Mouse (Mus musculus): Measurements from ENCODE around the gene Myl6b. TPM values are rescaled to one million over a fixed set of nuclear protein-coding genes. Genes with fewer than 3 reads are reported as not detected.

The Myl6b gene
- total and polyA plus RNA-seq, 3 experiments = 0.39 to 3.9 (median 2.5) TPM

DNA sequence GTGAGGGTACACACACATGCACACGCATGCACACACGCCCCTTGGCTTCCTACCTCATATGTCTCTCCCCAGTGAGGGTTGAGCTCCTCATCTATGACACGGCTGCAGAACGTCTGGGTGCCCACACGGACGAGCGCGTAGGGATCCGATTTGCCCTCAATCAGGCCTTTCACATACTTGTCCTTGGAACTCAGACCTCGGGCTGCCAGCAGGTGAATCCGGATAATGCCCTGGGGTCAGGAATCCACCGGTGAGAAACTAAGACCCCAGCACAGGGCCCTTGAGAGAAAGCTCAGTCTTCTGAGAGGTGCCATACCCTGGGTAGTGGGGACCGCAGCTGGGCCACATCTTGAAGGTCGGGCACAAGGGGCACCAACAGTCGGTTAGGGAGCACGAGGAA is 22.1 kb upstream of the Myl6b start:
- H3K36me3 ChIP-seq (replicated peaks in 1 of 2; ENCODE audit: control insufficient read depth in 1 of 2, insufficient read depth in 1 of 2, low read length in 1 of 2) = peaks cover 62 to 70% of the 10 kb centered on the region in 2 experiments

DNA sequence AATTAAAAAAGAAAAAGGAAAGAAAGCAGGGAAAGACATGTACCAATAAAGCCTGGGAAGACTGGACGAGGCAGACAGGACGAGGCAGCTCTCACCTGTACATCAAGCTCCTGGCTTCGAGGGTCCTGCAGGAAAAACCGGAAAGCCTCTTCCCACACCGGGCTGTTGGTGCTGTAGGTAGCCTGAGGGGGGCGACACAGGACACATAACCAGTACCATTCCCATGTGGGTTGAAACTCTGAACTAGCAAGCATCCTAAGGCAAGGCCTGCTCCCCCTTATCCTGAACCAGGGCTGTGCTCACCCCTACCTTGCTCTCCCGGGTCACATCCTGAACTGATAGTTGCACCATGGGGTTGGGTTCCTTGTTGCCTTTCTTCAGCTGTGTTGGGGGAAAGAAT is 20.3 kb upstream of the Myl6b start:
- Histone ChIP-seq H3K4me2 (ENCODE audit: insufficient read depth, low read depth, poor library complexity, severe bottlenecking) (no peak overlapping the region), H3K27me3 (replicated peaks) (no peaks in the 10 kb centered on the region), H3K36me3 (replicated peaks in 1 of 2; ENCODE audit: control insufficient read depth in 1 of 2, insufficient read depth in 1 of 2, low read length in 1 of 2) (peaks cover 72 to 82% of the 10 kb centered on the region in 2 experiments), H3K79me2 (replicated peaks; ENCODE audit: control insufficient read depth, extremely low read depth, insufficient read depth, poor library complexity, severe bottlenecking) (no peaks in the 10 kb centered on the region), H3K9ac (ENCODE audit: insufficient read depth, low read depth) (no peak overlapping the region), H3K27ac (ENCODE audit: insufficient read depth, low read depth) (no peak overlapping the region), H3K4me3 (replicated peaks in 1 of 3; ENCODE audit: low read depth in 2 of 3, low read length in 2 of 3, poor library complexity in 1 of 3) (no peak overlapping the region), H3K4me1 (ENCODE audit: control insufficient read depth in 1 of 2, insufficient read depth in 2 of 2) (no peaks in the 10 kb centered on the region), H3K9me3 (replicated peaks; ENCODE audit: low read length) (no peaks in the 10 kb centered on the region)
- in situ Hi-C loops (cut with MboI; ENCODE audit: low pct_ligation_motif_present, low pct_unique_long_range_greater_than_20kb, low sequenced_read_pairs) = no loop called here
- peak; percentile 31 for DNase-seq (ENCODE audit: extremely low read depth)
- dilution Hi-C loops (cut with MboI; ENCODE audit: extremely low pct_ligation_motif_present, extremely low pct_unique_long_range_greater_than_20kb, low sequenced_read_pairs) = no loop called here
- TF ChIP-seq BHLHE40 (IDR thresholded peaks at IDR 0.05; ENCODE audit: low read depth, low read length) (no peak), CHD2 (IDR thresholded peaks at IDR 0.05; ENCODE audit: low read length) (no peak), ZKSCAN1 (IDR thresholded peaks at IDR 0.05; ENCODE audit: borderline replicate concordance, low read depth, low read length) (no peak), TBP (conservative IDR thresholded peaks at IDR 0.05; ENCODE audit: low read depth, low read length) (no peak), UBTF (IDR thresholded peaks at IDR 0.05; ENCODE audit: low read depth, low read length) (no peak), MAX (IDR thresholded peaks at IDR 0.05; ENCODE audit: low read length) (0 out of 2 replicates have a peak, but pooled peaks have one; percentile 18), ZC3H11A (IDR thresholded peaks at IDR 0.05; ENCODE audit: low read depth, low read length) (no peak), KAT2A (IDR thresholded peaks at IDR 0.05; ENCODE audit: insufficient replicate concordance, low read length) (no peak), SMC3 (IDR thresholded peaks at IDR 0.05; ENCODE audit: low read depth, low read length) (peak; percentile 59), ZNF384 (IDR thresholded peaks at IDR 0.05; ENCODE audit: low read depth, low read length) (no peak), NRF1 (IDR thresholded peaks at IDR 0.05; ENCODE audit: low read depth, low read length) (no peak), JUN (IDR thresholded peaks at IDR 0.05; ENCODE audit: insufficient read depth, low read depth, low read length) (no peak), USF2 (conservative IDR thresholded peaks at IDR 0.05; ENCODE audit: low read depth, low read length) (no peak), USF1 (IDR thresholded peaks at IDR 0.05; ENCODE audit: low read depth, low read length) (no peak), CTCF (conservative IDR thresholded peaks at IDR 0.05 in 1 of 2, IDR thresholded peaks at IDR 0.05 in 1 of 2; ENCODE audit: low read depth in 2 of 2, low read length in 2 of 2) (peak; percentile 13 to 71; a peak in 2 of 4 replicates), MYC (IDR thresholded peaks at IDR 0.05; ENCODE audit: low read depth, low read length) (peak; percentile 27; the same call in 1 of the 2 replicates), ETS1 (conservative IDR thresholded peaks at IDR 0.05; ENCODE audit: low read depth, low read length) (no peak), NELFE (IDR thresholded peaks at IDR 0.05; ENCODE audit: low read depth, low read length) (no peak), HCFC1 (IDR thresholded peaks at IDR 0.05; ENCODE audit: low read depth, low read length) (no peak), ELF1 (IDR thresholded peaks at IDR 0.05; ENCODE audit: low read depth, low read length) (no peak), MAZ (IDR thresholded peaks at IDR 0.05; ENCODE audit: low read depth, low read length) (no peak), TCF12 (IDR thresholded peaks at IDR 0.05; ENCODE audit: low read depth, low read length) (no peak), RAD21 (IDR thresholded peaks at IDR 0.05; ENCODE audit: low read depth, low read length) (peak; percentile 61), JUND (conservative IDR thresholded peaks at IDR 0.05; ENCODE audit: low read depth, low read length) (no peak), POLR2AphosphoS2 (IDR thresholded peaks at IDR 0.05; ENCODE audit: low read depth, low read length) (no peak), E2F4 (IDR thresholded peaks at IDR 0.05; ENCODE audit: insufficient replicate concordance, low read depth, low read length) (no peak), ZMIZ1 (IDR thresholded peaks at IDR 0.05; ENCODE audit: low read depth, low read length) (no peak), RCOR1 (conservative IDR thresholded peaks at IDR 0.05; ENCODE audit: low read depth, low read length) (no peak), POLR2A (IDR thresholded peaks at IDR 0.05; ENCODE audit: low read depth, low read length) (no peak), CHD1 (IDR thresholded peaks at IDR 0.05; ENCODE audit: low read depth, low read length) (no peak)

More for the DNA sequence above, 22.1 kb upstream of the Myl6b start:
- Histone ChIP-seq H3K4me2 (ENCODE audit: insufficient read depth, low read depth, poor library complexity, severe bottlenecking) (no peak overlapping the region), H3K27me3 (replicated peaks) (no peaks in the 10 kb centered on the region), H3K27ac (ENCODE audit: insufficient read depth, low read depth) (no peak overlapping the region), H3K4me1 (ENCODE audit: control insufficient read depth in 1 of 2, insufficient read depth in 2 of 2) (peaks cover 0 to 9% of the 10 kb centered on the region in 2 experiments; a peak in 2 of 4 replicates), H3K4me3 (replicated peaks in 1 of 3; ENCODE audit: low read depth in 2 of 3, low read length in 2 of 3, poor library complexity in 1 of 3) (no peak overlapping the region), H3K79me2 (replicated peaks; ENCODE audit: control insufficient read depth, extremely low read depth, insufficient read depth, poor library complexity, severe bottlenecking) (no peaks in the 10 kb centered on the region), H3K9me3 (replicated peaks; ENCODE audit: low read length) (no peaks in the 10 kb centered on the region), H3K9ac (ENCODE audit: insufficient read depth, low read depth) (no peak overlapping the region)
- dilution Hi-C loops (cut with MboI; ENCODE audit: extremely low pct_ligation_motif_present, extremely low pct_unique_long_range_greater_than_20kb, low sequenced_read_pairs) = no loop called here
- no peak for DNase-seq (ENCODE audit: extremely low read depth)
- in situ Hi-C loops (cut with MboI; ENCODE audit: low pct_ligation_motif_present, low pct_unique_long_range_greater_than_20kb, low sequenced_read_pairs) = no loop called here
- TF ChIP-seq NRF1 (IDR thresholded peaks at IDR 0.05; ENCODE audit: low read depth, low read length) = no peak
- TF ChIP-seq PAX5 (IDR thresholded peaks at IDR 0.05; ENCODE audit: low read length) = no peak
- TF ChIP-seq RCOR1 (conservative IDR thresholded peaks at IDR 0.05; ENCODE audit: low read depth, low read length) = no peak
- TF ChIP-seq MAX (IDR thresholded peaks at IDR 0.05; ENCODE audit: low read length) = no peak
- no peak for TF ChIP-seq JUND (conservative IDR thresholded peaks at IDR 0.05; ENCODE audit: low read depth, low read length)
- TF ChIP-seq ZKSCAN1 (IDR thresholded peaks at IDR 0.05; ENCODE audit: borderline replicate concordance, low read depth, low read length) = no peak
- no peak for TF ChIP-seq TBP (conservative IDR thresholded peaks at IDR 0.05; ENCODE audit: low read depth, low read length)
- no peak for TF ChIP-seq ELF1 (IDR thresholded peaks at IDR 0.05; ENCODE audit: low read depth, low read length)
- no peak for TF ChIP-seq RAD21 (IDR thresholded peaks at IDR 0.05; ENCODE audit: low read depth, low read length)
- TF ChIP-seq MXI1 (IDR thresholded peaks at IDR 0.05; ENCODE audit: low read depth, low read length) = no peak
- no peak for TF ChIP-seq USF1 (IDR thresholded peaks at IDR 0.05; ENCODE audit: low read depth, low read length)
- TF ChIP-seq USF2 (conservative IDR thresholded peaks at IDR 0.05; ENCODE audit: low read depth, low read length) = no peak

All from CH12.LX (cell line).